Mouse (Mus musculus): Measurements from ENCODE around the gene Zfp687. TPM values are rescaled to one million over a fixed set of nuclear protein-coding genes. Genes with fewer than 3 reads are reported as not detected.

The Zfp687 gene
- polyA plus RNA-seq (2012; rRNA removed) = 23.6 and 25.1 TPM in 2 replicates

GRCm38 (mm10) chr3:95015337-95015872, at the start of gene Zfp687:
Zfp687 (minus strand) TSS chr3:95015448.
- peak; percentile 100 for DNase-seq (ENCODE audit: low read depth)
- TF ChIP-seq CTCF (IDR thresholded peaks at IDR 0.05; ENCODE audit: borderline replicate concordance, extremely low read depth, insufficient read depth, insufficient read length) = no peak
- TF ChIP-seq POLR2A (IDR thresholded peaks at IDR 0.05; ENCODE audit: borderline replicate concordance, extremely low read depth, insufficient read depth, insufficient read length, poor library complexity, severe bottlenecking) = peak; percentile 49; the same call in 1 of the 2 replicates

DNA sequence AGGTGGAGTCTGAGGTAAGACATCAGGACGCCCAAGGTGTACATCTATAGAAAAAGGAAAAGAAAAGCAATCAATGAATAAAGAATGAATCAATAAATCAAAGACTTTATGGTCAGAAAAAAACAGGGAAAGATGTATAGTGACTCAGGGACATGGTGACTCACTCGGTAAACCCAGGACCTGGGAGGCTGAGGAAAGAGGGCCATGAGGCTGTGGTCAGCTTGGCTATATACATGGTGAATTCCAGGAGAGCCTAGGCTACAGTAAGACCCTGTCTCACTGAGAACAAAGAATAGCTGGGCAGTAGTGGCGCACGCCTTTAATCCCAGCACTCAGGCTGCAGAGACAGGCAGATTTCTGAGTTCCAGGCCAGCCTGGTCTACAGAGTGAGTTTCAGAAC, 48.5 kb upstream of the Zfp687 start:
- no peak for TF ChIP-seq CTCF (IDR thresholded peaks at IDR 0.05; ENCODE audit: borderline replicate concordance, extremely low read depth, insufficient read depth, insufficient read length)
- no peak for TF ChIP-seq POLR2A (IDR thresholded peaks at IDR 0.05; ENCODE audit: borderline replicate concordance, extremely low read depth, insufficient read depth, insufficient read length, poor library complexity, severe bottlenecking)
- no peak for DNase-seq (ENCODE audit: low read depth)

DNA sequence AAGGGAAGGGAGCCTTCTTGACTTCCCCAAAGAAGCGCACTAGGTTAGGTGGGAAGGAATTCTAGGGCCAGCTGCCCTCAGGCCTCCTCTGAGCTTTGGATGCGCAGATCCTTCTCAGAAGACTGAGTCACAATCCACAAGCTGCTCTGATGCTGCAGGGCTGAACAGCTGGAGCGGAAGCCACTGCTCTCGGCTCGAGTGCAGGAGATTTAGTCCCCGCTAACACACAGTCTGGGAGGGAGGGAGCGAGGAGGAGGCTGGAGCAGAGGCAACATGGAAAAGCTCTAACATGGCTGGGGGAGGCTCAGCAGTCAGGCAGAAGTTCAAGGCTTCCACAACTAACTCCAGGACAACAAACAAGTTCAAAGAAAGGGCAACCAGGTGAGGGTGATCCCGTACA, 42.8 kb upstream of the Zfp687 start:
- TF ChIP-seq POLR2A (IDR thresholded peaks at IDR 0.05; ENCODE audit: borderline replicate concordance, extremely low read depth, insufficient read depth, insufficient read length, poor library complexity, severe bottlenecking) (no peak), CTCF (IDR thresholded peaks at IDR 0.05; ENCODE audit: borderline replicate concordance, extremely low read depth, insufficient read depth, insufficient read length) (no peak)
- DNase-seq (ENCODE audit: low read depth) = no peak

GRCm38 (mm10) chr3:95056275-95056674, 41.0 kb upstream of the Zfp687 start:
- TF ChIP-seq POLR2A (IDR thresholded peaks at IDR 0.05; ENCODE audit: borderline replicate concordance, extremely low read depth, insufficient read depth, insufficient read length, poor library complexity, severe bottlenecking) (no peak), CTCF (IDR thresholded peaks at IDR 0.05; ENCODE audit: borderline replicate concordance, extremely low read depth, insufficient read depth, insufficient read length) (no peak)
- DNase-seq (ENCODE audit: low read depth) = no peak

GRCm38 (mm10) chr3:95054481-95055260, 39.4 kb upstream of the Zfp687 start:
- TF ChIP-seq POLR2A (IDR thresholded peaks at IDR 0.05; ENCODE audit: borderline replicate concordance, extremely low read depth, insufficient read depth, insufficient read length, poor library complexity, severe bottlenecking) (no peak), CTCF (IDR thresholded peaks at IDR 0.05; ENCODE audit: borderline replicate concordance, extremely low read depth, insufficient read depth, insufficient read length) (no peak)
- peak; percentile 50 for DNase-seq (ENCODE audit: low read depth)

DNA sequence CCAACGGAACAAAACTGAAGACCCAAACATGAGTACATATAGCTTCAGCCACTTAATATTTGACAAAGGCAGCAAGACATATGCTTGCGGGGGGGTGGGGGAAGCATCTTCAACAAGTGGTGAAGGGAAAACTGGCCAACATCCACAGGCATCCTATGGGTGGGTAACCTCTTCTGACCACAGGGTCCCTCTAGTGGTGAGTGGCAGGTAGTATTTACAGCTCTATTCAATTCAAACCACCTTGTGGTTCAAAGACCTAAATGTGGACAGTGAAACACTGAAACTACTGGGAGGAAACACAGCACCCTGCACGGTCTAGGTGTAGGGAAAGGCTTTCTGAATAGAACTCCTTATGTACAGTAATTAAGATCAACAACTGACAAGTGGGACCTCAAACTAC, 38.5 kb upstream of the Zfp687 start:
- no peak for TF ChIP-seq POLR2A (IDR thresholded peaks at IDR 0.05; ENCODE audit: borderline replicate concordance, extremely low read depth, insufficient read depth, insufficient read length, poor library complexity, severe bottlenecking)
- peak; percentile 67; the same call in 1 of the 2 replicates for TF ChIP-seq CTCF (IDR thresholded peaks at IDR 0.05; ENCODE audit: borderline replicate concordance, extremely low read depth, insufficient read depth, insufficient read length)
- DNase-seq (ENCODE audit: low read depth) = peak; percentile 63

DNA sequence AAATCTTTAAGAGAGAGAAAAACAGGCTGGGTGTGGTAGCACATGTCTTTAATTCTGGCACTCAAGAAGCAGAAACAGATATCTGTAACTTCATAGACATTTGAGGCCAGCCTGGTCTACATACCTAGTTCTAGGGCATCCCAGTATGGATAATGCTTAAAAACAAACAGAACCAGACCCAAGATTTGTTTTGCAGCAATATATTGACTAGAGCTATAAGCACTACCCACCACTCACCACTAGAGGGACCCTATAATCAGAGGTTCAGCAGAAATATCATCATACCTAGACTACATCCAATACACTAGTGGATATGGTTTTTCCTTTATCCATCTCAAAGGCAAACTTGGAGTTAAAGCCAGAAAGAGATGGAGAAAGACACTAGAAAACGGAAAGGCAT, 37.7 kb upstream of the Zfp687 start:
- DNase-seq (ENCODE audit: low read depth) = peak; percentile 74
- TF ChIP-seq POLR2A (IDR thresholded peaks at IDR 0.05; ENCODE audit: borderline replicate concordance, extremely low read depth, insufficient read depth, insufficient read length, poor library complexity, severe bottlenecking) (no peak), CTCF (IDR thresholded peaks at IDR 0.05; ENCODE audit: borderline replicate concordance, extremely low read depth, insufficient read depth, insufficient read length) (peak; percentile 33; the same call in 1 of the 2 replicates)

DNA sequence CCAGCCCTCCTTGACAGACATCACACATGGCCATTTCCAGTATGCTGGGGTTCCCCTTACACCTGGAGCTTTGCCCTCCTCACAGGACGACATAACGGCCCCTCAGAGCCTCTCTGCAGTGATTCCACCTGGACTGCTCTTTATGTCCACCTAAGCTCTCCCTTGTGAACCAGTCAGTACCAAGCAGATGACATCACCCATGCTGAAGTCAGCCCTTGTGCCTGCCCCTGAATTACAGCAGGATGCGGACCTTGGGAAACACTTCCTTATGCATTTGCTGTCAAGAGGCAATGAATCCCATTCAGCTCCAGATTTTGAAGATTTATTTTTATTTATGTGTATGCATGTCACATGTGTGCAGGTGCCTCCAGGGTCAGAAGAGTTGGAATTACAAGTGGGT, 32.7 kb upstream of the Zfp687 start:
- TF ChIP-seq CTCF (IDR thresholded peaks at IDR 0.05; ENCODE audit: borderline replicate concordance, extremely low read depth, insufficient read depth, insufficient read length) = no peak
- no peak for TF ChIP-seq POLR2A (IDR thresholded peaks at IDR 0.05; ENCODE audit: borderline replicate concordance, extremely low read depth, insufficient read depth, insufficient read length, poor library complexity, severe bottlenecking)
- DNase-seq (ENCODE audit: low read depth) = no peak

- TF ChIP-seq CTCF (IDR thresholded peaks at IDR 0.05; ENCODE audit: borderline replicate concordance, extremely low read depth, insufficient read depth, insufficient read length) (no peak), POLR2A (IDR thresholded peaks at IDR 0.05; ENCODE audit: borderline replicate concordance, extremely low read depth, insufficient read depth, insufficient read length, poor library complexity, severe bottlenecking) (no peak)
- DNase-seq (ENCODE audit: low read depth) = no peak
Measured at GRCm38 (mm10) chr3:95046462-95047057, 31.3 kb upstream of the Zfp687 start.

GRCm38 (mm10) chr3:95043251-95043650, 28.0 kb upstream of the Zfp687 start:
- DNase-seq (ENCODE audit: low read depth) = no peak

DNA sequence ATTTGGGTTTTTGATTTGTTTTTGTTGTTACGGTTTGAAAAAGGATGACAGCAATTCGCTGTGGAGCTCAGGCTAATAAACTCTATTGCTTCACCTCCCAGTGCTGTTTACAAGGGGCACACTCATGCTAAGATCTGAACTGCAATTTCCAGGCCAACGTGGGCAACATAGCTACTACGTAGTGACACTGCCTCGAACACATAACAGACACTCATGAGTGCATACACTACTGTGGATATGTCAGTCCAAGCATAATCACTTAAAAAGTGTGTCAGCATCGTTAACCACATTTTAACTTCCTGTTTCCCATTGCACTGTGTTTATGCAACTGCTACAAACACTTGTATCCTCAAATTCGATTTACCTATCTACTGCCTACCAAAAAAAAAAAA, 27.6 kb upstream of the Zfp687 start:
- no peak for DNase-seq (ENCODE audit: low read depth)
- no peak for TF ChIP-seq CTCF (IDR thresholded peaks at IDR 0.05; ENCODE audit: borderline replicate concordance, extremely low read depth, insufficient read depth, insufficient read length)
- no peak for TF ChIP-seq POLR2A (IDR thresholded peaks at IDR 0.05; ENCODE audit: borderline replicate concordance, extremely low read depth, insufficient read depth, insufficient read length, poor library complexity, severe bottlenecking)

More at GRCm38 (mm10) chr3:95043251-95043650, 28.0 kb upstream of the Zfp687 start:
- no peak for TF ChIP-seq POLR2A (IDR thresholded peaks at IDR 0.05; ENCODE audit: borderline replicate concordance, extremely low read depth, insufficient read depth, insufficient read length, poor library complexity, severe bottlenecking)
- TF ChIP-seq CTCF (IDR thresholded peaks at IDR 0.05; ENCODE audit: borderline replicate concordance, extremely low read depth, insufficient read depth, insufficient read length) = no peak

Measured in brain, embryonic 14.5 days (tissue).